Mouse (Mus musculus) embryo, embryonic 10.5 days (tissue): ENCODE measurements around the gene Hsph1.
A peak's percentile ranks its signal among the peaks of the same experiment; 100 is the strongest.

Experiments
- DNase-seq: peaks from one replicate; pipeline ENCODE4 v3.0.0-alpha.2; 2015; ENCODE audit warnings: low spot score

Gene Hsph1

DNA sequence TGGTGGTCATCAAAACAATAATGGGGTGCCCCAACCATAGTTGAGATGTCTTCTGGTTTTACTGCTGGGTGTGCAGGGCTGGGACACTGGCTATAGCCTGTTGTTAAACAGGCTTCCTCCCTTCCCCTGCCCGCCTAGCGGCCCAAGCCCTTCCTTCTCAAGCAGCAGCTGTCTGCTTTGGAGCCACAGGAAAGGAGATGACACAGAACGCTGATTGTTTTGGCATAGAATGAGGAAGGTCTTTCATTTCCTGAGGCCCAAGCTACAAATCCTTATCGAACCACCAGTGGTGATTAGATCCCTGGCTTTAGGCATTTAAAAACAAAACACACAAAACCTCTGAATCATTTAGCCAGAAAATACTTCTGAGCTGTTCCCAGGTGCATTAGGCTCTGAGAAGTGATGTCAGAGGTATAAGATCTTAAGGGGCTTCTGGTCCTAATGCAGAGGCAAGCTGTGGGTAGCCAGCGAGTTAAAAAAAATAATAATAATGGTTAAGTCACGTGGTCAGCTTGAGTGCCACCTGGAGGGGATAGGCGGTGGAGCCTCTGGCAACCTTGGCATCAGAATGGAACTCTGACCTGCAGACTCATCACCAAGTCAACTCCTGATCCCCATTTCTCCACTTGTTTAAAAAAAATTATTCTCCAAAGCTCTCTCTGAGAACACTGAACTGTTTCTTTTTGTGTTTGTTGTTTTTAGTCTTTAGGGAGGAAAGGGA is 47.2 kb downstream of the Hsph1 start:
- DNase-seq, result no peak

DNA sequence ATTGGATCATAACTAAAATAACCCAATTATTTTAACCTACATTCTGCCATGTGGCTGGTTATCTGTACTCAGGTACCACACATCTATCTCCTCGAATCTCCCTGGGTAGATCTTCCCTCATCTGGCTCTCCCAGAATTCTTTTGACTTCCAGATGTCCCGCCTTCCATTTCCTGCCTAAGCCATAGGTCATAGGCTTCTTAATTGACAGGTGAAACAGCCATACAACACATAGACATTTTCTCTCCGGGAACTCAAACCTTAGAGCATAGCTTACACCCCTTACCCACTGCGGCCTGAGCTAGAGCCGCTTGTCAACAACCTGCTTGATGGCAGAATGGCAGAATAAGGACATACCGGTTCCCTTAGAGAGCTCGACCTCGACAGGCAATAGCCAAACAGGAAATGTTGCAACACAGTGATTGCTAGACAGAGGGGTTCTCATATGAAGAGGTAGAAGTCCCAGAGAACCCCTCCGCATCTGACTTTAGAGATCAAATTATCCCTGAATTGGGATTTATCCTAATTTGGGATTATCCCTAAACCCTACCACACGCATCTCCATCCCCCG is 48.8 kb downstream of the Hsph1 start:
- DNase-seq, result no peak

DNA sequence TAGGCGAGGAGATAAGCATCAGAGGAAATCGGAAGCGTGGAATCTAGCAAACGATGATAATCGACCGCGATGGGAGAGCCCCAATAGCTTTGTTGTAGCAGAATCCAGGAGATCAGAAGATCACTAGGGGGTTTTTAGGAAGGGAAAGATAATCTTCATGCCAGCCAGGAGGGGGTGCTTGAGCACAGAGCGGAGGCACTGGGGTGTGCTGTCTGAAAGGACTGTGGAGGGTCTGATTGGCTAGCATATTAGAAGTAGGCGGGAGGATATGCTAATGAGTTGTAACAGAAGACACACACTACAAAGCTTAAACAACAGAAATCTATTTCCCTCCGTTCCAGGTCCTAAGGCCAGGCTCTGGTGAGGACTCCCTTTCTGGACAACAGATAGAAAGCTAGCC is 50.3 kb downstream of the Hsph1 start:
- peak; percentile 22 for DNase-seq

DNA sequence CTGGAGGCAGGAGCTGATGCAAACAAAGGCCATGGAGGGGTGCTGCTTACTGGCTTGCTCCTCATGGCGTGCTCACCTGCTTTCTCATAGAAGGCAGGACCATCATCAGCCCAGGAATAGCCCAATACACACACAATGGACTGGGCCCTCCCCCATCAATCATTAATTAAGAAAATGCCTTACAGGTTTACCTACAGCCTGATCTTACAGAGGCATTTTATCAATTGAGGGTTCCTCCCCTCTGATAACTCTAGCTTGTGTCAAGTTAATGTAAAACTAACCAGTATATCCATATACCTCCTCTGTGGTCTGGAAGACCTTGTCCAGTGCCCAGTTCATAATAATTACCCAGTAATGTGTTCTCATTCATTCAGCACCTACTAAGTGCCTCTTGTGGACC is 50.9 kb downstream of the Hsph1 start:
- DNase-seq, result no peak

DNA sequence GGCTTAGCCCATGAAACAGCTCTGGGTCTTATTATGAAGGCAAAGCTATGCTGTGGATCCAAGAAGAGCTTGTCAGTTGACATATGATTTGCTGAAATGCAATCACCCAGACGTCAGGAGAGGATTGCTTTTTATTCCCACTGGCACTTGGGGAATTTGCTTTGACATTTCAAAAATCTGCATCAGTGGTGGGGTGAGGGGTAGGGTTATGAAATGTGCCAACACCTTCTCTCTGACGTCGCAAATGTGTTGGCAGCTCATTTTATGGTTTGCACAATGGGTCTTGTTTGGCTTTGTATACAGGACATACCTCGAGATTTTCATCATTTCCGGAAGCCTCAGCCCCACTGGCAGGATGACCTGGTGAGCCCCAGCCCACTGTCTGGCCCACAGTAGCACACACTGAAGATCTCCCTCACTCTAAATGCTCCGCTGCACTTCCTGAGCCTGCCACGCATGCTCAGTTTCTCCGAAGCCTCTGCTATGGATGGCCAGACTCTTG is 52.0 kb downstream of the Hsph1 start:
- no peak for DNase-seq

DNA sequence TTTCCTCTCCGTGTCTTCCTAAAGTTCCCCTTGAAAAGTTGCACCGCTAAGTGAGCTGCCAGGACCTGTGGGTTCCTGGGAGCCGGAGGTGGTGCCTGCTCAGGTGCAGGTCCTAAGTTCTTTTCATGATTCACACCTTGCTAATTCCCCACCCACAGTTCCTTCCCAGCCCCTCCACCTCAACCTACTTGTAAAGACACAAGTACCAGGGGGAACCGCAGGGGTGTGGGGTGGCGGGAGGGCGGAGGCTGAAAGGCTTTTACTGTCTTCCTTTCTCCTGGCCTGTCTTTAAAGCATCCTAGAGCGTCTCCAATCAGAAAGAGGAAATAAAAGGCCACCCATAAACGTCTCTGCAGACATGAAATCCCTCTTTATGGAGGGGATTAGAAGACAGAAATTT is 52.7 kb downstream of the Hsph1 start:
- no peak for DNase-seq

DNA sequence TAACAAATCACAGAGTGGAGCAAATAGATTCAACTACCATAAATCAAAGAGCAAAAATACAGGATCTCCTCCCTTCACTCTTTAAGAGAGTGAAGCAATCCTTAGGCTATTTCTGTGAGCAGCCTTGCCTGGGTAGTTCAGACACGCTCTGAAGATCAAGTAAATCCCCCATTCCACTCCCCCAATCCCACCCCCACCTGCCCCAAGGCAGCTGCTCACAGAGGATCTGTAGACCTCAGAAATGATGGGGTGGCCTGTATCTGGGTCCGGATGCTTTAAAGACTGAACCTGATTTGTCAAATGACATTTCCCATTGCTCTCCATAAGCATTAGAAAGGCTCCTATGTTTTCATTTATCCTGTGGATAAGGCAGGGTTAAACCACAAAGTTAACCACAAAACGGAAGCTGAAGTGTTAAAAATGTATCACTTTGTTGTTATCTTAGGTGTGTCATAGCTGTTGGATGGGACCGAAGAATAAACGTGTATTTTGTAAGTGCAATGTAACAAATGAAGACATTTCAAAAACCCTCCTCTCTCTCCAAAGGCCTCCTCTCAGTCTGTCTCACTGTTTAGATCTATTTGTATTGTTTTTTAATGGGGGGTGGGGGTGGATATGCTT is 53.4 kb downstream of the Hsph1 start:
- DNase-seq, result no peak

DNA sequence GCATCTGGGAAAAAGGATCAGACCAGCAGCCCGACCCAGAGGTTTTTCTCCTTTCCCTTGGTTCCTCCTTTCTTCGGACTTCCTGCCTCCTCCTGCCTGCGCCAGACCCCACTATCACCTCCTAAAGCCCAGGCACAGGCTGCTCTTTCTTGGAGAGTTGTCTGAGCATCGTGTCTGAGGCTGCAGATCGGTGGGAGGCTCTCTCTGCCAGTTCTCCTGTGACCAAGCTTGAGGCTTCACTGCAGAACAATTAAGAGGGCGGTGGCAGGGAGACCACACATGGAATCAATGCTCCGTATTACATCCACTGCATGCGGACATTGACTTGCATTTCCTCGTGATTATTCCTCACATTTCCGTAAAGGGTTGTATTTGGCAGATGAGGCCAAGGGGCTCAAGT is 58.7 kb downstream of the Hsph1 start:
- no peak for DNase-seq

DNA sequence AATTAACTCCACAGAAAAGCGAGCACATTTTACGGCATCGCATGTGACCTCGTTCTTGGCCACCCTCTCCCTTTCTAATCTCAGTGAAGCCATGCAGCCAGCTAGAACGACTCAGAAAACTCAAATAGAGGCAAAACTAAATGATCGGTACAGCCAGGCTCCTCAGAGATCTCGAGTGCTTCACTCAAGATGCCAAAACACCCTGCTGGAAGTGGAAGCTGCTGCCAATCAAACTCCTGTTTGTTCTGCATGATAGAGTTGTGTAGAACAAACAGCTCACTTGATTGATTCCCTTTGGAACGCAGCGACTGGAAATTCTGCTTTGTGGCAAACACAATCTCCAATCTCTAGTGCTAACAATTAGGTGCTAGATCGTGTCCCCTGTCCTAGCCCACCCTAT is 59.2 kb downstream of the Hsph1 start:
- DNase-seq, result no peak

DNA sequence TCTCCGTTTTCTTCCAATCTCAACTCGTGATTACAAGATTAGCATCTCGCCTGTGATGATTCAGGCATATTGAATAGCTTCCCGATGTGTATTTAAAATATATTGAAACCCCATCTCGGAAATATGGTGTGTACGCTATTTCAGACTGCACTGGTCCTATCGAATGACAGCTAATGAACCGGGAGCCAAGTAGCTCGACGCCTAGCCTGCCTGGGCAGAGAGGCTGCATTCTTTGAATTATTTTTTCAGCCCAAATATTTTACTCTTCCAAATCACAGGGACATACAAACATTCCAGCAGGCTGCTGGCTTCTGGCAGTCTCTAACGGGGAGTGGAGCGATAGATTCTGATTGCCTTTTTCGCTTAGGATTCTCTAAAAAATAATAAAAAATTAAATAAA is 67.2 kb downstream of the Hsph1 start:
- DNase-seq, result no peak

DNA sequence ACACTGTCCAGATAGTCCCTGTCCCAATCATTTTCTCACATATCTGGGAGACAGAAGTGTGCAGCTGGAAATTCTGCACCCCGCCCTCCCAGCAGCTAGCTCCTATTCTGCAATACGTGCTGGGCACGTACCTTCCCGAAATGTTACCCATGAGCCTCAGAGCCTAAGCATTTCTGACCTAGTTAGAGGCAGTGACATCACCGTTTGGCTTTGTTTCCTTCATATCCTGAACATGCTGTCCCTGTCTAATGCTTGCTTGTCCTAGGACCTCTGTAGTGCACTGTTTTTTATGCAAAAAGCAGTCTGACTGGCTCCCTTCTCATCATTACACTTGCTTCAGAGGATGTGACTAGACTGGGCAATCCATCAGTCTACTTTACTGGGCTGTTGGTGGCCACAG is 69.2 kb downstream of the Hsph1 start:
- DNase-seq, result no peak

DNA sequence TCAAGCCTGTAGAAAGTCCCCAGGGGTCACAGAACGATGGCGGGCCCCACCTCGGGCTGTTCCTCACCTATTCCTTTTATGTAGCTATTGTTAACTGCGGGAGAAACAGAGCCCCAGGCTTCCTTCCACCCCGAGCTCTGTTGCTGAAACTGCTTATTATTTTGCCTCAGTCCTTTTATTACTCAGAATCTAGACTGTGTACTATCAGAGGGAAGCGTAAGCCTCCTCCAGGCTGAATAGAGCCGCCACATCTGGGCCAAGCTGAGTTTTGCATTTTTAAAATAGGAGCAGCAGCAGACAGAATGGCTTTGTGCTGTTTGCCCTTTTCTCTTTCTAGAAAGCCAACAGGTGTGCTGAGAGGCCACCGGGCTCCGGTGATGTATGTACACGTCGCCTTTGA is 70.2 kb downstream of the Hsph1 start:
- no peak for DNase-seq
